Mouse (Mus musculus) midbrain, postnatal 0 days (tissue): ENCODE measurements around the gene Zc3h18. TPM values are rescaled to one million over a fixed set of nuclear protein-coding genes. Genes with fewer than 3 reads are reported as not detected.

Experiments
- ATAC-seq: fragments of 200-750 bp; cut with Nextera tagmentation; 2 replicates; pipeline ENCODE4 v1.8.0; 2017; ENCODE audit warnings: moderate number of reproducible peaks, mild to moderate bottlenecking, moderate TSS enrichment, moderate library complexity; ENCODE audit not compliant: low FRiP score
- DNase-seq: peaks from one replicate; pipeline ENCODE4 v3.0.0-alpha.2; 2015; ENCODE audit warnings: low spot score
- H3K27ac ChIP-seq: fragments of 300-500 bp; sonication (generic); 2 replicates; pipeline ENCODE4 v1.5.1; 2014; ENCODE audit warnings: low read depth, mild to moderate bottlenecking, low read length, mixed read lengths
- H3K27me3 ChIP-seq: fragments of 300-500 bp; sonication (generic); 2 replicates; pipeline ENCODE4 v1.6.1; 2014; ENCODE audit warnings: low read length, control low read depth, mixed read lengths; ENCODE audit not compliant: insufficient read depth
- H3K36me3 ChIP-seq: fragments of 300-500 bp; sonication (generic); 2 replicates; pipeline ENCODE4 v1.6.1; 2014; ENCODE audit warnings: low read length, control low read depth, mixed read lengths; ENCODE audit not compliant: insufficient read depth
- H3K4me1 ChIP-seq: fragments of 300-500 bp; sonication (generic); 2 replicates; pipeline ENCODE4 v1.6.1; 2014; ENCODE audit warnings: mild to moderate bottlenecking, control low read depth, antibody characterized with exemption, low read length, mixed read lengths; ENCODE audit not compliant: insufficient read depth
- H3K4me2 ChIP-seq: fragments of 300-500 bp; sonication (generic); 2 replicates; pipeline ENCODE4 v1.6.1; 2014; ENCODE audit warnings: low read depth, mild to moderate bottlenecking, low read length, mixed read lengths; ENCODE audit not compliant: poor library complexity, severe bottlenecking
- H3K4me3 ChIP-seq: fragments of 300-500 bp; sonication (generic); 2 replicates; pipeline ENCODE4 v1.5.1; 2014; ENCODE audit warnings: low read depth, mild to moderate bottlenecking, low read length, moderate library complexity
- H3K9ac ChIP-seq: fragments of 300-500 bp; sonication (generic); replicated peaks from 2 replicates; pipeline ENCODE4 v1.6.1; 2014; ENCODE audit warnings: mild to moderate bottlenecking, low read length, moderate library complexity, mixed read lengths; ENCODE audit not compliant: poor library complexity, severe bottlenecking
- H3K9me3 ChIP-seq: fragments of 300-500 bp; sonication (generic); 2 replicates; pipeline ENCODE4 v1.6.1; 2016; ENCODE audit warnings: low read length, control low read depth
- CTCF ChIP-seq: IDR thresholded peaks from 2 replicates; pipeline ENCODE4 v1.5.1; 2016; ENCODE audit warnings: antibody characterized with exemption, mild to moderate bottlenecking
- WGBS: fragments of 180-500 bp; shearing (Covaris S2); extraction: QIAGEN DNeasy Blood & Tissue Kit; methylation state at CpG from one replicate; pipeline ENCODE4 v1.1.7; 2014; 5-methylcytosine and 5-hydroxymethylcytosine counted together
- polyA plus RNA-seq: library from polyadenylated mRNA; unstranded; fragments of >200 nt; fragmentation: Nextera tagmentation; extraction: Ambion mirVana; gene quantifications from 2 replicates; pipeline ENCODE4 v1.2.1, GENCODE M21; 2015
- total RNA-seq: library from RNA; depleted of rRNA; stranded (reverse); fragments of >200 nt; gene quantifications from 2 replicates; pipeline ENCODE4 v1.2.3, GENCODE M21; 2014

The Zc3h18 gene
- total and polyA plus RNA-seq, 2 experiments from 2014 or later: 25.0 to 29.4 TPM

DNA sequence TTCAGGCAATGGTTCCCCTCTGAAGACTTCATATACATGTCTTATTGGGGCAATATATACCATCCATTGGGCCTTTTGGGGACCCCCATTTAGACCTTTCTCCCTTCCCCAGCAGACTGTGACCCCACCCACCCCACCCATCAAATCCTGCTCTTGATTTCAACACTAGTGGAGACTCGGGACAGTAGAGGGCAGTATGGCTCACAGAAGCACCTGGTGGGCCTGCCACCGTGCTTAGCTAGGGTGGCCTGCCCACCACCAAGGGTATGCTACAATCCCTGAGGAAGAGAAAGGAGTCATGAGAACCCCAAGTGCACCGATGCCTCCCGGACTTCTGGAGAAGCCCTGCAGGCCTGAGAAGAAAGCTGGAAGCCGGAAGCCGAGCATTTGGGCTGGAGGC, 37.6 kb upstream of the Zc3h18 start:
- DNase-seq (no peak), ATAC-seq (no peak)
- no peak overlapping the region for H3K4me3 ChIP-seq
- no peaks in the 10 kb centered on the region for H3K36me3 ChIP-seq
- no peak overlapping the region for H3K9ac ChIP-seq
- H3K4me1 ChIP-seq: 0 out of 2 replicates have a peak, but pooled peaks cover 5% of the 10 kb centered on the region
- 42% methylated on average over 6 of the region's 6 CpGs for WGBS
- no peak overlapping the region for H3K27ac ChIP-seq
- no peaks in the 10 kb centered on the region for H3K9me3 ChIP-seq
- no peak overlapping the region for H3K4me2 ChIP-seq
- peak; percentile 29 for TF ChIP-seq CTCF
- peaks cover 29% of the 10 kb centered on the region for H3K27me3 ChIP-seq

DNA sequence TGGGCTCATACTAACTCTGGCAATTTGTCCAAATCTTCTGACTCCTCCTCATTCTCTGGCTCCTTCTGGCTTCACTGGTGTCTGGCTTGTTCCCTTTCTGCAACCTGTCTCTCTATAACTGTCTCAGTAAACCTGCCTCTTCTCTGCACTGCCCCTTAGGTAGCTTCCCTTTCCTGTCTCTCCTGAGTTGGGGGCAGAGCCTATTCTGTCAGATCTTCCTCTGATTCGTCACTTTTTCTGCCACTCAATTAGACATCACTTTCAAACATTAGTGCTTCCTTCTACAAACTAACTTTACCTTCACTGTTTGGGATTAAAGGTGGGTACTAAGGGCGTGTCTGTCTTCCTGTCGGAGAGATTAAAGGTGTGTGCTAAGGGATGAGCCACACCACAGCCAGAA, 35.6 kb upstream of the Zc3h18 start:
- WGBS: 89% methylated on average over 3 of the region's 3 CpGs
- H3K9ac ChIP-seq: no peak overlapping the region
- H3K36me3 ChIP-seq: no peaks in the 10 kb centered on the region
- no peak overlapping the region for H3K4me2 ChIP-seq
- H3K9me3 ChIP-seq: no peaks in the 10 kb centered on the region
- H3K27ac ChIP-seq: no peak overlapping the region
- H3K27me3 ChIP-seq: peaks cover 19% of the 10 kb centered on the region
- ATAC-seq (no peak), DNase-seq (no peak)
- H3K4me1 ChIP-seq: 0 out of 2 replicates have a peak, but pooled peaks cover 2% of the 10 kb centered on the region
- TF ChIP-seq CTCF: no peak
- H3K4me3 ChIP-seq: no peak overlapping the region

DNA sequence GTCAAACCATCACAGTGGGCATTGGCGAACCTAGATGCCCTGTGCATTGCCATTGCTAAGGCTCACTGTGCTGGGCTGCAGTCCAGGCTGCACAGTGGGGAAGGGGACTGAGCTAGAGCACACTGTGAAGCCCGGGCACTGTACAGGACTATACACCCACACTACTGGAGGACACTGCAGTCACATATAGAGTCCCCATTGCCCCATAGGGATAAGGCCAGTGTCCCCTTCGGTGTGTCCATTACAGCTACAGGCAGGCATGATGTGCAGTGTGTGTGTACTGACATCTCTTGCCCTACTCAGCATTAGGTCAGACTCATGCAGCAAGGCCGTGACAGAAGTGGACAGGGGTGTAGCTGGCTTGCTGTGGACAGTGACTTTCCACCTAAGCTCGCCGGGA, 34.6 kb upstream of the Zc3h18 start:
- DNase-seq: no peak
- ATAC-seq: no peak
- Histone ChIP-seq H3K4me2 (no peak overlapping the region), H3K9ac (no peak overlapping the region), H3K9me3 (no peaks in the 10 kb centered on the region), H3K27ac (no peak overlapping the region), H3K4me3 (no peak overlapping the region), H3K36me3 (no peaks in the 10 kb centered on the region), H3K4me1 (0 out of 2 replicates have a peak, but pooled peaks cover 2% of the 10 kb centered on the region), H3K27me3 (peaks cover 19% of the 10 kb centered on the region)
- no peak for TF ChIP-seq CTCF
- whole genome bisulfite sequencing: 78% methylated on average over 6 of the region's 6 CpGs

DNA sequence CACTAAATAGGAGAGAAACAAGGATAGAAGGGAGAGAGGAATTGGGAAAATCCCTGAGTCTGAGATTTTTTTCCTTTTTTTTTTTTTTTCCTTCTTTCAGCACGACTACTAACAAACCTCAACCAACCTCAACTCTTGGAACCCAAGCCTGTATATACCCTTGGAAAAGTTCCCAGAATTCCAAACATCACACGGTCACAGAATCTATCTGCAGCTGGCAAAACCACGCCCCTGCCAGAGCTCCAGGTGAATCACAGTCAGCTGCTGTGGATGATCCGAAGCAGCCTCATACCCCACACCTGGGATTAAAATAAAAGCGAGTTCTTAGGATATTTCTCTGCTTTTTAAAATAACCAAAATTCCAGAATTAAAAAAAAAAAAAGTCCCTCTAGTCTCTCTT, 34.0 kb upstream of the Zc3h18 start:
- DNase-seq (no peak), ATAC-seq (no peak)
- no peak overlapping the region for H3K9ac ChIP-seq
- H3K4me1 ChIP-seq: 0 out of 2 replicates have a peak, but pooled peaks cover 2% of the 10 kb centered on the region
- no peak overlapping the region for H3K27ac ChIP-seq
- H3K4me3 ChIP-seq: no peak overlapping the region
- WGBS: 47% methylated on average over 5 of the region's 5 CpGs
- H3K27me3 ChIP-seq: peaks cover 15% of the 10 kb centered on the region
- no peaks in the 10 kb centered on the region for H3K9me3 ChIP-seq
- no peak for TF ChIP-seq CTCF
- no peak overlapping the region for H3K4me2 ChIP-seq
- H3K36me3 ChIP-seq: no peaks in the 10 kb centered on the region

DNA sequence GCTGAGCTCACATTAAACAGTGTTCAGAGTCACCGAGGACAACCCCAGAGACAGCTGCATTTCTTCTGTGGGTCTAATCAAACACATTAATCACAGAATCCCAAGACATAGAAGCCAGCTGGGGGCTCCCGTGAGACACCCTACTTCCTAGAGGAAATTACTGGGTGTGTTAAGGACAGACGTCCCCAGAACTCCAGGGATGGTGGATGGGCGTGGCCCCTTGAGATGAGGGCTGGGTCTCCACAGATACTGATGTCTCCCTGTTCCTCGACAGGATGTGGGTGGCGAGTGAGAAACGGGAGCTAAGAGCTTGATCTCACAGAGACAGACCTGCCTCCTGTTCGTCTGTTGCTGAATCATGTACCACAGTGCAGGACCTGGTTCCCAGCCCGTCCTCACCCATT, 33.6 kb upstream of the Zc3h18 start:
- DNase-seq (no peak), ATAC-seq (no peak)
- no peak for TF ChIP-seq CTCF
- Histone ChIP-seq H3K9ac (no peak overlapping the region), H3K9me3 (no peaks in the 10 kb centered on the region), H3K4me3 (no peak overlapping the region), H3K27me3 (peaks cover 10% of the 10 kb centered on the region), H3K36me3 (no peaks in the 10 kb centered on the region), H3K4me1 (0 out of 2 replicates have a peak, but pooled peaks cover 5% of the 10 kb centered on the region), H3K27ac (no peak overlapping the region), H3K4me2 (peak overlapping the region; percentile 39)
- WGBS: 11% methylated on average over 9 of the region's 9 CpGs

DNA sequence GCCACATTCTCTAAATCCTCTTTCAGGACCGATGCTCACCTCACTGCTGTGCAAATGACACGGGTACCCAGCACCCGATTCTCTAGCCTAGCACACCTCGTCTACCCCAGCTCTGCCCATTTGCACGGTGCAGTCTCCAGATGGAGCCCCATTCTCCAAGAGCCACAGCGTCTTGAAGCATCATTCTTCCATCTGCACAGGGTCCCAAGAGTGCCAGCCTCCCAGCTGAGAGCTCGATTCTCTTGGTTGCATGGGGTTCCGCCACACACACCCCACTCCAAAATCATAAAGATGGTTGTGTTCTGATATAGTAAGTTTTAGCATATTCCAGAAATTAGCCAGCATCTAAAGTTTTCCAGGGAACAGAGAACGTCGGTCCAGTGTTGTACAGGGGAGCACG, 33.1 kb upstream of the Zc3h18 start:
- H3K27ac ChIP-seq: no peak overlapping the region
- peaks cover 5% of the 10 kb centered on the region for H3K27me3 ChIP-seq
- DNase-seq (no peak), ATAC-seq (no peak)
- 0 out of 2 replicates have a peak, but pooled peaks cover 5% of the 10 kb centered on the region for H3K4me1 ChIP-seq
- WGBS: 3% methylated on average over 11 of the region's 11 CpGs
- no peak overlapping the region for H3K9ac ChIP-seq
- no peaks in the 10 kb centered on the region for H3K36me3 ChIP-seq
- peak overlapping the region; percentile 19; the same call in 1 of the 2 replicates for H3K4me3 ChIP-seq
- peak overlapping the region; percentile 39 for H3K4me2 ChIP-seq
- no peaks in the 10 kb centered on the region for H3K9me3 ChIP-seq
- no peak for TF ChIP-seq CTCF
